Mouse (Mus musculus) embryonic facial prominence, embryonic 15.5 days (tissue): Measurements from ENCODE around the gene Crip2. TPM values are rescaled to one million over a fixed set of nuclear protein-coding genes. Genes with fewer than 3 reads are reported as not detected.
A peak's percentile ranks its signal among the peaks of the same experiment; 100 is the strongest.

ENCODE experiments used
- ATAC-seq: fragments of 200-750 bp; cut with Nextera tagmentation; 2 replicates; pipeline ENCODE4 v1.8.0; 2017; ENCODE audit warnings: low read depth, moderate TSS enrichment; ENCODE audit not compliant: insufficient number of reproducible peaks, low FRiP score, low TSS enrichment
- H3K27ac ChIP-seq: fragments of 300-500 bp; sonication (generic); replicated peaks from 2 replicates; pipeline ENCODE4 v1.5.1; 2015; ENCODE audit warnings: mild to moderate bottlenecking, inconsistent platforms
- H3K27me3 ChIP-seq: fragments of 300-500 bp; sonication (generic); 2 replicates; pipeline ENCODE4 v1.6.1; 2015; ENCODE audit warnings: inconsistent platforms
- H3K36me3 ChIP-seq: fragments of 300-500 bp; sonication (generic); 2 replicates; pipeline ENCODE4 v1.6.1; 2015; ENCODE audit warnings: mild to moderate bottlenecking, inconsistent platforms
- H3K4me1 ChIP-seq: fragments of 300-500 bp; sonication (generic); 2 replicates; pipeline ENCODE4 v1.6.1; 2015; ENCODE audit warnings: inconsistent platforms
- H3K4me2 ChIP-seq: fragments of 300-500 bp; sonication (generic); replicated peaks from 2 replicates; pipeline ENCODE4 v1.6.1; 2015; ENCODE audit warnings: mild to moderate bottlenecking, inconsistent platforms
- H3K4me3 ChIP-seq: fragments of 300-500 bp; sonication (generic); replicated peaks from 2 replicates; pipeline ENCODE4 v1.5.1; 2015; ENCODE audit warnings: mild to moderate bottlenecking, inconsistent platforms
- H3K9ac ChIP-seq: fragments of 300-500 bp; sonication (generic); 2 replicates; pipeline ENCODE4 v1.6.1; 2015; ENCODE audit warnings: inconsistent platforms
- H3K9me3 ChIP-seq: fragments of 300-500 bp; sonication (generic); replicated peaks from 2 replicates; pipeline ENCODE4 v1.6.1; 2016; ENCODE audit warnings: inconsistent platforms
- WGBS: fragments of 180-500 bp; shearing (Covaris S2); methylation state at CpG from one replicate; pipeline ENCODE4 v1.1.7; 2015; 5-methylcytosine and 5-hydroxymethylcytosine counted together
- polyA plus RNA-seq: library from polyadenylated mRNA; unstranded; fragments of >200 nt; fragmentation: Nextera tagmentation; extraction: Ambion mirVana; gene quantifications from 2 replicates; pipeline ENCODE4 v1.2.1, GENCODE M21; 2015

Crip2 gene
- polyA plus RNA-seq, 1 experiment from 2014 or later: 162 TPM

- H3K4me1 ChIP-seq: no peaks in the 10 kb centered on the region
- H3K4me2 ChIP-seq: no peak overlapping the region
- ATAC-seq: peak; percentile 49; the same call in 1 of the 2 replicates
- H3K9ac ChIP-seq: no peak overlapping the region
- no peak overlapping the region for H3K27ac ChIP-seq
- 76% methylated on average over 2 of the region's 2 CpGs for WGBS
- no peaks in the 10 kb centered on the region for H3K27me3 ChIP-seq
- no peaks in the 10 kb centered on the region for H3K9me3 ChIP-seq
- peaks cover 100% of the 10 kb centered on the region for H3K36me3 ChIP-seq
- H3K4me3 ChIP-seq: no peak overlapping the region
Observed at GRCm38 (mm10) chr12:113132567-113132966, 7.5 kb upstream of the Crip2 start.

GRCm38 (mm10) chr12:113133260-113133659 lies 6.8 kb upstream of the Crip2 start:
- no peaks in the 10 kb centered on the region for H3K4me1 ChIP-seq
- H3K9me3 ChIP-seq: no peaks in the 10 kb centered on the region
- ATAC-seq: no peak
- H3K27me3 ChIP-seq: no peaks in the 10 kb centered on the region
- H3K36me3 ChIP-seq: peaks cover 99% of the 10 kb centered on the region
- no peak overlapping the region for H3K9ac ChIP-seq
- no peak overlapping the region for H3K4me2 ChIP-seq
- H3K27ac ChIP-seq: no peak overlapping the region
- 89% methylated on average over 9 of the region's 9 CpGs for WGBS
- no peak overlapping the region for H3K4me3 ChIP-seq

DNA sequence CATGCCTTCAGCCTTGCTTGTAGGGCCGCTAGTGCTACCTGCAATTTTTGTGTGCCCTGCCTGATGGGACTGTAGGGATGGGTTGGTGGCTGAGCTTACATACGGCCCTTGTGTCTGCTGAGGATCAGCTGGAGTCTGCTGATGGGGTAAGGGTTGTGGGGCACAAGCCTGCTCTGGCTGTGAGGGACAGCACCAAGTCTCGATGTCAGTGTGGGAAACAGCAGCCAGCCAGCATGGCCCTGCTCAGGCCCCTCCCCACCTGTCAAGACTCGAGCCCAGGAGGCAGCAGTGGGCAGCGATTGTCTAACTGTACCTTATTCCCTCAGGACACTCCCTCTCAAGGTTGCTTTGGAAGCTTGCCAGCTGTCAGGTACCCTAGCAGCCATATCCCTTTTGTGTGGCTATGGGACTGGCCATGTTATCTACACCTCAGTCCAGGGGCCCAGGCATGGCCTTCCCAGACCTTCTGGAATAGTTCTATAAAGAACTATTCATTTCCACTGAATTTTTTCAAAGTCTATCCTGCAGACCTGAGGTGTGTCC lies 6.1 kb upstream of the Crip2 start:
- Histone ChIP-seq H3K9ac (no peak overlapping the region), H3K4me2 (no peak overlapping the region), H3K27me3 (no peaks in the 10 kb centered on the region), H3K9me3 (no peaks in the 10 kb centered on the region), H3K4me3 (no peak overlapping the region), H3K36me3 (peaks cover 94% of the 10 kb centered on the region), H3K4me1 (peaks cover 5% of the 10 kb centered on the region; the same call in 1 of the 2 replicates), H3K27ac (no peak overlapping the region)
- no peak for ATAC-seq
- WGBS: 75% methylated on average over 5 of the region's 5 CpGs

DNA sequence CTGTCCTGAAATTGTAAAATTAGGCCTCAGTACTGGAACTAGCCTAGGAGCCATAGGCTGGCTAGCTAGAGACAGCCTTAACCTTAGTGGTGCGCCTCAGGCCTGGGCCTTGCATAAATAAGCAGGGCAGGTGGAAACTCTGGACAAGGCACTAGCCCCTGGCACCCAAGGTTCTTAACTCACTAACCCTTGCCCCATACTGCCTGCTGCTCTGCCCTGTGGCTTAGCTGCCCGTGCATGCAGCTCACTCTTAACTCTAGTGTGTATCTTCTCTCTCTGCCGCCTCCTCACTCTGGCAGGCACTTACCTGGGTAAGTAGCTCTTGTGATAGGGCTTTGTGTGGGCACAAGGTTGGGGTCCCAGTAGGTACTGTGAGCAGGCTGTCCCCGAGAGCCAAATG lies 5.5 kb upstream of the Crip2 start:
- peaks cover 88% of the 10 kb centered on the region for H3K36me3 ChIP-seq
- H3K27me3 ChIP-seq: no peaks in the 10 kb centered on the region
- no peak overlapping the region for H3K4me2 ChIP-seq
- ATAC-seq: no peak
- H3K9me3 ChIP-seq: no peaks in the 10 kb centered on the region
- no peak overlapping the region for H3K9ac ChIP-seq
- H3K4me1 ChIP-seq: peaks cover 11% of the 10 kb centered on the region
- 84% methylated on average over 4 of the region's 4 CpGs for WGBS
- H3K27ac ChIP-seq: no peak overlapping the region
- H3K4me3 ChIP-seq: no peak overlapping the region

DNA sequence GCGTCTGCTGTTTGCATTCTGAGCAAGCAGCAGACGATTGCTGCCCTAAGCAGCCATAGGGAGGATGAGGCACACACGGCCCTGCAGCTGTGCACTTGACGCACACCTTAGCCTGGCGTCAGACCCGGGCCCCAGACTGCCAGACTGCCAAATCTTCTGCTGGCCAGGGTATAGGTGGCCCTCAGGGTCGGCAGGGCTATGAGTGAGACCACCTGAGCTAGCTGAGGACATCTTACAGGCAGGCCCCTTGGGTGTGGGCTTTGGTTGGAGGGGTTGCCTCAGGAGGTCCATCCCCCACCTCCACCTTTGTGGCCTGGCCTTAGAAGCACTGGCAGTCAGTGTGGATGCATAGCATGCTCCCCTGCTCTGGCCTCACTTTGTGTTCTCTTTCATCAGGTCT lies 4.6 kb upstream of the Crip2 start:
- no peaks in the 10 kb centered on the region for H3K9me3 ChIP-seq
- no peak overlapping the region for H3K4me3 ChIP-seq
- H3K4me1 ChIP-seq: peaks cover 20% of the 10 kb centered on the region
- ATAC-seq: no peak
- WGBS: 87% methylated on average over 7 of the region's 7 CpGs
- peaks cover 1% of the 10 kb centered on the region; the same call in 1 of the 2 replicates for H3K27me3 ChIP-seq
- H3K27ac ChIP-seq: no peak overlapping the region
- H3K36me3 ChIP-seq: peaks cover 79% of the 10 kb centered on the region
- H3K4me2 ChIP-seq: no peak overlapping the region
- H3K9ac ChIP-seq: no peak overlapping the region

- no peak overlapping the region for H3K4me3 ChIP-seq
- H3K4me2 ChIP-seq: no peak overlapping the region
- 79% methylated on average over 17 of the region's 17 CpGs for WGBS
- H3K27ac ChIP-seq: 0 out of 2 replicates have a peak overlapping the region, but pooled peaks have one; percentile 11
- peaks cover 31% of the 10 kb centered on the region for H3K4me1 ChIP-seq
- H3K27me3 ChIP-seq: peaks cover 13% of the 10 kb centered on the region
- peaks cover 68% of the 10 kb centered on the region for H3K36me3 ChIP-seq
- no peak for ATAC-seq
- no peak overlapping the region for H3K9ac ChIP-seq
- H3K9me3 ChIP-seq: no peaks in the 10 kb centered on the region
Observed at GRCm38 (mm10) chr12:113136492-113137020, 3.5 kb upstream of the Crip2 start.

- Histone ChIP-seq H3K4me1 (peaks cover 41% of the 10 kb centered on the region), H3K4me3 (no peak overlapping the region), H3K27me3 (peaks cover 22% of the 10 kb centered on the region), H3K9ac (no peak overlapping the region), H3K27ac (peak overlapping the region; percentile 11; the same call in 1 of the 2 replicates), H3K4me2 (no peak overlapping the region), H3K9me3 (no peaks in the 10 kb centered on the region), H3K36me3 (peaks cover 58% of the 10 kb centered on the region)
- no peak for ATAC-seq
- WGBS: 86% methylated on average over 18 of the region's 18 CpGs
Observed at GRCm38 (mm10) chr12:113137260-113138213, 2.5 kb upstream of the Crip2 start.

DNA sequence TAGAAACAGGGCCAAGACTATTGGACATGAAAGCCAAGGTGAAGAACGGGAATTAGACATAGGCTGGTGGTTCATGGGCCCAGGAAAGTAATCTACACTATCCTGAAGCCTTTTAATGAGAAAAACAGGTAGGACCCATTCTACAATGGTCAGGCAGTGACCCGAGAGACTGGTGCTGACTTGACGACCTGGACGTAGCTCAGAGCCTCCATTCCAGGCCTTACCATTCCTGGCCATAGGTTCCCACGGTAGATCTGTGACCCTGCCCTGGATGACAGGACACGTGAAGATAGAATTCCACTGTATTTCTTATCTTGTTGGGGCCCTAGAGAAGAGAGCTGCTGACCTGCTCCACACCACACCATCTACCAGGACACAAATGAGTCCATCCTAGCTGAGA lies 1.7 kb upstream of the Crip2 start:
- Histone ChIP-seq H3K36me3 (peaks cover 50% of the 10 kb centered on the region), H3K4me1 (peaks cover 49% of the 10 kb centered on the region), H3K9me3 (no peaks in the 10 kb centered on the region), H3K4me3 (no peak overlapping the region), H3K9ac (no peak overlapping the region), H3K4me2 (no peak overlapping the region), H3K27me3 (peaks cover 27% of the 10 kb centered on the region), H3K27ac (no peak overlapping the region)
- 70% methylated on average over 6 of the region's 6 CpGs for WGBS
- no peak for ATAC-seq

DNA sequence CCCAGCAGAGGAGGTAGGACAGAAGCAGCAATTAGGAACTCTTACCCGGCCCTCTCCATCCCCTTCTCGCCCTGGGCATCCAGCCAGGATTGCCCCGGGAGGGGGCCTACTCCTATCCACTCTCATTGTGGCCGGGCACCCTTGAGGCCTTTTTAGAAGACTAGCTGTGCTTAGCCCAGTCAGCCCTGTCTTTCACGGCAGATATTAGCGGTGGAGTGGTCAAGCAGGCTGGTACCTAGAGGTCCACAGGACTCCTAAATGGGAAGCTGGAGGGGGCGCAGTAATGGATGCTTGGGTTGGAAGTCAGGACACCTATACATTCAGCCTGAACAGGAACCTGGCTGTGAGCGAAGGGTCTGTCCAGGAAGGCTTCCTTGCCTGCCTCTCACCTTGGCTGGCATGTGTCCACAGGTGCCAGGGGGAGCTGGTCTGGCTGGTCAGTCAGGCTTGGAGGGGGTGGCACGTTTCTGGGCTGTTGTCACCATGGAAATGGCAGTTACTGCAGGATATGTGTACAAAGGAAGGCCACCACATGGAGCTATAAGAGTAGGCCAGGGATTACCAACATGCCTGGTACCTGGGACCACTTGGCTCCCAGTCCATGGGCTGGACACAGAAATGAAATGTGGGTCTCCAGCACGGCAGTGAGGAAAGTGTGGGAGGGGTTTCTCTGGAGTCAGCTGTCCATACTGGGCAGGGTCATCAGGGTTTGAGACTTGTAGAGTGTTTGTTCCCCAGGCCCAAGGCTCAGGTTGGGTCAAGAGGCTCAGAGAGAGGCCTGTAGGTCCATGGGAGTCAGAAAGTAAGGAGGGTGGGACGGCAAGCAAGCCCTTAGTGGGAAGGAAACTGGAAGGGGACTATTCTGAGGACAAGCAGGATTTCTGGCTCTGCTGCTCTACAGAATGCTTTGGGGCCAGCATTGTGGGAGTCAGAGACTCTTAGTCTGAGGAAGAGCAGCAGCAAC lies 853 bp upstream of the Crip2 start:
- no peak for ATAC-seq
- no peak overlapping the region for H3K9ac ChIP-seq
- no peaks in the 10 kb centered on the region for H3K9me3 ChIP-seq
- H3K36me3 ChIP-seq: peaks cover 42% of the 10 kb centered on the region
- H3K27me3 ChIP-seq: peaks cover 27% of the 10 kb centered on the region
- 40% methylated on average over 11 of the region's 11 CpGs for WGBS
- peak overlapping the region; percentile 58 for H3K4me3 ChIP-seq
- H3K4me2 ChIP-seq: peak overlapping the region; percentile 91
- H3K4me1 ChIP-seq: peaks cover 51% of the 10 kb centered on the region
- peak overlapping the region; percentile 77 for H3K27ac ChIP-seq

GRCm38 (mm10) chr12:113140616-113141411 lies 778 bp downstream of the Crip2 start:
- H3K27ac ChIP-seq: peak overlapping the region; percentile 75
- H3K4me1 ChIP-seq: peaks cover 51% of the 10 kb centered on the region
- H3K4me2 ChIP-seq: peak overlapping the region; percentile 91
- peaks cover 27% of the 10 kb centered on the region for H3K27me3 ChIP-seq
- WGBS: 3% methylated on average over 47 of the region's 49 CpGs
- H3K4me3 ChIP-seq: peak overlapping the region; percentile 58
- ATAC-seq: peak; percentile 5; the same call in 1 of the 2 replicates
- peaks cover 25% of the 10 kb centered on the region for H3K36me3 ChIP-seq
- H3K9ac ChIP-seq: peak overlapping the region; percentile 44
- no peaks in the 10 kb centered on the region for H3K9me3 ChIP-seq
